Mouse (Mus musculus) neural tube, embryonic 14.5 days (tissue): ENCODE results near the gene Qsox1. TPM values are rescaled to one million over a fixed set of nuclear protein-coding genes. Genes with fewer than 3 reads are reported as not detected.

ENCODE experiments used
- ATAC-seq: fragments of 200-750 bp; cut with Nextera tagmentation; 2 replicates; pipeline ENCODE4 v1.8.0; 2017; ENCODE audit warnings: low read depth, mild to moderate bottlenecking, moderate TSS enrichment, moderate library complexity
- H3K27ac ChIP-seq: fragments of 300-500 bp; sonication (generic); 2 replicates; pipeline ENCODE4 v1.5.1; 2014; ENCODE audit warnings: low read depth, mild to moderate bottlenecking, control low read depth, low read length, moderate library complexity, mixed read lengths
- H3K27me3 ChIP-seq: fragments of 300-500 bp; sonication (generic); 2 replicates; pipeline ENCODE4 v1.6.1; 2014; ENCODE audit warnings: low read length; ENCODE audit not compliant: control insufficient read depth, insufficient read depth
- H3K36me3 ChIP-seq: fragments of 300-500 bp; sonication (generic); 2 replicates; pipeline ENCODE4 v1.6.1; 2014; ENCODE audit warnings: low read length, mixed read lengths; ENCODE audit not compliant: control insufficient read depth, insufficient read depth
- H3K4me1 ChIP-seq: fragments of 300-500 bp; sonication (generic); 2 replicates; pipeline ENCODE4 v1.6.1; 2014; ENCODE audit warnings: low read length; ENCODE audit not compliant: control insufficient read depth, insufficient read depth
- H3K4me2 ChIP-seq: fragments of 300-500 bp; sonication (generic); 2 replicates; pipeline ENCODE4 v1.6.1; 2014; ENCODE audit warnings: mild to moderate bottlenecking, low read depth, low read length, control low read depth
- H3K4me3 ChIP-seq: fragments of 300-500 bp; sonication (generic); 2 replicates; pipeline ENCODE4 v1.5.1; 2014; ENCODE audit warnings: low read depth, low read length, control low read depth, mixed read lengths
- H3K9ac ChIP-seq: fragments of 300-500 bp; sonication (generic); replicated peaks from 2 replicates; pipeline ENCODE4 v1.6.1; 2014; ENCODE audit warnings: low read depth, mild to moderate bottlenecking, control low read depth, low read length, mixed read lengths
- H3K9me3 ChIP-seq: fragments of 300-500 bp; sonication (generic); 2 replicates; pipeline ENCODE4 v1.6.1; 2016; ENCODE audit warnings: low read length; ENCODE audit not compliant: control insufficient read depth
- WGBS: fragments of 180-500 bp; shearing (Covaris S2); extraction: QIAGEN DNeasy Blood & Tissue Kit; methylation state at CpG from one replicate; pipeline ENCODE4 v1.1.7; 2014; 5-methylcytosine and 5-hydroxymethylcytosine counted together
- polyA plus RNA-seq: library from polyadenylated mRNA; unstranded; fragments of >200 nt; fragmentation: Nextera tagmentation; extraction: Ambion mirVana; gene quantifications from 2 replicates; pipeline ENCODE4 v1.2.1, GENCODE M21; 2014

Gene Qsox1
- polyA plus RNA-seq, 1 experiment from 2014 or later = 10.4 TPM

GRCm38 (mm10) chr1:155827703-155828295, 15.1 kb upstream of the Qsox1 start:
- Histone ChIP-seq H3K4me3 (no peak overlapping the region), H3K4me1 (no peaks in the 10 kb centered on the region), H3K36me3 (no peaks in the 10 kb centered on the region), H3K4me2 (no peak overlapping the region), H3K9me3 (no peaks in the 10 kb centered on the region), H3K9ac (no peak overlapping the region), H3K27me3 (no peaks in the 10 kb centered on the region), H3K27ac (no peak overlapping the region)
- 69% methylated on average over 8 of the region's 8 CpGs for WGBS
- no peak for ATAC-seq

- ATAC-seq = no peak
- Histone ChIP-seq H3K4me1 (no peaks in the 10 kb centered on the region), H3K9ac (no peak overlapping the region), H3K4me3 (no peak overlapping the region), H3K4me2 (no peak overlapping the region), H3K36me3 (no peaks in the 10 kb centered on the region), H3K27ac (no peak overlapping the region), H3K27me3 (no peaks in the 10 kb centered on the region), H3K9me3 (no peaks in the 10 kb centered on the region)
- whole genome bisulfite sequencing = 46% methylated on average over 5 of the region's 5 CpGs
These were observed 14.2 kb upstream of the Qsox1 start for GRCm38 (mm10) chr1:155826803-155827395.

GRCm38 (mm10) chr1:155825940-155826716, 13.4 kb upstream of the Qsox1 start:
- H3K36me3 ChIP-seq = no peaks in the 10 kb centered on the region
- H3K4me2 ChIP-seq = no peak overlapping the region
- H3K4me1 ChIP-seq = no peaks in the 10 kb centered on the region
- no peak overlapping the region for H3K27ac ChIP-seq
- no peaks in the 10 kb centered on the region for H3K9me3 ChIP-seq
- no peak for ATAC-seq
- no peak overlapping the region for H3K9ac ChIP-seq
- no peaks in the 10 kb centered on the region for H3K27me3 ChIP-seq
- WGBS = 86% methylated on average over 4 of the region's 4 CpGs
- H3K4me3 ChIP-seq = no peak overlapping the region

GRCm38 (mm10) chr1:155820646-155821045, 8.0 kb upstream of the Qsox1 start:
- Histone ChIP-seq H3K4me3 (no peak overlapping the region), H3K36me3 (no peaks in the 10 kb centered on the region), H3K4me1 (no peaks in the 10 kb centered on the region), H3K27me3 (no peaks in the 10 kb centered on the region), H3K4me2 (no peak overlapping the region), H3K9me3 (no peaks in the 10 kb centered on the region), H3K9ac (no peak overlapping the region), H3K27ac (no peak overlapping the region)
- ATAC-seq = no peak
- 92% methylated on average over 5 of the region's 5 CpGs for WGBS

GRCm38 (mm10) chr1:155816167-155816566, 3.5 kb upstream of the Qsox1 start:
- Histone ChIP-seq H3K27ac (no peak overlapping the region), H3K9me3 (no peaks in the 10 kb centered on the region), H3K4me2 (no peak overlapping the region), H3K27me3 (peaks cover 2% of the 10 kb centered on the region; the same call in 1 of the 2 replicates), H3K9ac (no peak overlapping the region), H3K4me1 (0 out of 2 replicates have a peak, but pooled peaks cover 3% of the 10 kb centered on the region), H3K36me3 (no peaks in the 10 kb centered on the region), H3K4me3 (no peak overlapping the region)
- ATAC-seq = no peak
- 41% methylated on average over 2 of the region's 2 CpGs for WGBS

- Histone ChIP-seq H3K4me1 (0 out of 2 replicates have a peak, but pooled peaks cover 3% of the 10 kb centered on the region), H3K4me2 (peak overlapping the region; percentile 69), H3K36me3 (no peaks in the 10 kb centered on the region), H3K27me3 (peaks cover 2% of the 10 kb centered on the region; the same call in 1 of the 2 replicates), H3K9me3 (no peaks in the 10 kb centered on the region), H3K27ac (peak overlapping the region; percentile 53), H3K4me3 (peak overlapping the region; percentile 82), H3K9ac (peak overlapping the region; percentile 68)
- ATAC-seq = peak; percentile 57; the same call in 1 of the 2 replicates
- WGBS = 3% methylated on average over 22 of the region's 22 CpGs
These were observed 601 bp downstream of the Qsox1 start for GRCm38 (mm10) chr1:155811995-155812580.

GRCm38 (mm10) chr1:155810616-155811015, 2.1 kb downstream of the Qsox1 start:
- Histone ChIP-seq H3K4me1 (0 out of 2 replicates have a peak, but pooled peaks cover 3% of the 10 kb centered on the region), H3K27me3 (peaks cover 2% of the 10 kb centered on the region; the same call in 1 of the 2 replicates), H3K9me3 (no peaks in the 10 kb centered on the region), H3K27ac (no peak overlapping the region), H3K36me3 (no peaks in the 10 kb centered on the region), H3K4me3 (no peak overlapping the region), H3K4me2 (no peak overlapping the region), H3K9ac (no peak overlapping the region)
- ATAC-seq = no peak
- 66% methylated on average over 7 of the region's 7 CpGs for whole genome bisulfite sequencing

- Histone ChIP-seq H3K4me2 (no peak overlapping the region), H3K4me3 (no peak overlapping the region)
- WGBS = 64% methylated on average over 10 of the region's 10 CpGs
These were observed 2.8 kb downstream of the Qsox1 start for GRCm38 (mm10) chr1:155809706-155810442.

More at GRCm38 (mm10) chr1:155809706-155810442, 2.8 kb downstream of the Qsox1 start:
- Histone ChIP-seq H3K9ac (no peak overlapping the region), H3K27ac (no peak overlapping the region), H3K27me3 (peaks cover 2% of the 10 kb centered on the region; the same call in 1 of the 2 replicates), H3K4me1 (0 out of 2 replicates have a peak, but pooled peaks cover 3% of the 10 kb centered on the region), H3K9me3 (no peaks in the 10 kb centered on the region), H3K36me3 (no peaks in the 10 kb centered on the region)
- ATAC-seq = no peak
